Mouse (Mus musculus): Measurements from ENCODE around the gene Rragb. TPM values are rescaled to one million over a fixed set of nuclear protein-coding genes. Genes with fewer than 3 reads are reported as not detected.
A peak's percentile ranks its signal among the peaks of the same experiment; 100 is the strongest.
"Not testable (repeated sequence)": the region's sequence is repeated elsewhere in the genome, so short reads cannot be mapped to it uniquely, and the experiment has no call there.

Rragb gene
- total and polyA plus RNA-seq, 2 experiments from 2014 or later, result 0.08 to 0.56 TPM

DNA sequence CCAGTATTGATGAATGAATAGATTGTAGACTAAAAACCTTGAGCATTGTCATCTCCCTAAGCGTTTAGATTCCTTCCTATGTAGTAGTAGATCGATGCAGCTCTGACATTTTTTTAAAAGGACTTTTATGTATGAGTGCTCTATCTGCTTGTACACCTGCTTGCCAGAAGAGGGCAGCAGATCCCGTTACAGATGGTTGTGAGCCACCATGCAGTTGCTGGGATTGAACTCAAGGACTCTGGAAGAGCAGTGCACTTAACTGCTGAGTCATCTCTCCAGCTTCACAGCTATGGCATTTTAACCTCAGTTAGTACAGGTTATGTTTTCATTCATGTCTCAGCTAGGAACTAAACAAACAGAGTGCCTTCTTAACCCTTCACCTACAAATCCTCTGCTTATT is 15.5 kb downstream of the Rragb start:
- H3K4me2 ChIP-seq (ENCODE audit: low read depth, low read length), result no peak overlapping the region
- ATAC-seq (ENCODE audit: insufficient read depth, low read depth), result no peak
- no peak overlapping the region for H3K27ac ChIP-seq (ENCODE audit: low read depth)
- no peaks in the 10 kb centered on the region for H3K27me3 ChIP-seq (ENCODE audit: control insufficient read depth, insufficient read depth, low read length)
- 50% methylated on average over 3 of the region's 3 CpGs for WGBS
- no peaks in the 10 kb centered on the region for H3K9me3 ChIP-seq (replicated peaks; ENCODE audit: control insufficient read depth, low read length)
- no peaks in the 10 kb centered on the region for H3K4me1 ChIP-seq (ENCODE audit: control insufficient read depth, insufficient read depth)
- no peak overlapping the region for H3K4me3 ChIP-seq (ENCODE audit: low read depth, low read length)
- no peak for DNase-seq (ENCODE audit: low spot score)
- no peak overlapping the region for H3K9ac ChIP-seq (replicated peaks; ENCODE audit: low read depth, low read length)
- no peaks in the 10 kb centered on the region for H3K36me3 ChIP-seq (replicated peaks; ENCODE audit: control insufficient read depth, insufficient read depth, low read length)
- peak; percentile 46 for TF ChIP-seq CTCF (IDR thresholded peaks at IDR 0.05; ENCODE audit: low read depth)
- TF ChIP-seq EP300 (IDR thresholded peaks at IDR 0.05; ENCODE audit: low read depth), result no peak

DNA sequence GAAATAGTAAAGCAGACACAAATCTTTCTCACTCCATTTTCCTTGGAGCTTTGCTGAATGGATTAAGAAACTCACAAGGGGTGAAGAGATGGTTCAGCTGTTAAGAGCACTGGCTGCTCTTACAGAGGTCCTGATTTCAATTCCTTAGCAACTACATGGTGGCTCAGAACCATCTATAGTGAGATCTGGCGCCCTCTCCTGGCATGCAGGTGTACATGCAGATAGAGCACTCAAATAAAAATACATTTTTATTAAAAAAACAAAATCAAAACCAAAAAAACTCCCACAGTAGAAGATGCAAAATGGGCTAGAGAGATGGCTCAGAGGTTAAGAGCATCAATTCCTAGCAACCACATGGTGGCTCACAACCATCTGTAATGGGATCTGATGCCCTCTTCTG is 35.0 kb downstream of the Rragb start:
- H3K9me3 ChIP-seq (replicated peaks; ENCODE audit: control insufficient read depth, low read length), result no peaks in the 10 kb centered on the region
- no peak overlapping the region for H3K4me2 ChIP-seq (ENCODE audit: low read depth, low read length)
- ATAC-seq (ENCODE audit: insufficient read depth, low read depth), result no peak
- H3K36me3 ChIP-seq (replicated peaks; ENCODE audit: control insufficient read depth, insufficient read depth, low read length), result no peaks in the 10 kb centered on the region
- no peak overlapping the region for H3K4me3 ChIP-seq (ENCODE audit: low read depth, low read length)
- 8% methylated on average over 1 of the region's 1 CpGs for WGBS
- H3K4me1 ChIP-seq (ENCODE audit: control insufficient read depth, insufficient read depth), result no peaks in the 10 kb centered on the region
- no peaks in the 10 kb centered on the region for H3K27me3 ChIP-seq (ENCODE audit: control insufficient read depth, insufficient read depth, low read length)
- DNase-seq (ENCODE audit: low spot score), result no peak
- no peak overlapping the region for H3K9ac ChIP-seq (replicated peaks; ENCODE audit: low read depth, low read length)
- H3K27ac ChIP-seq (ENCODE audit: low read depth), result no peak overlapping the region
- TF ChIP-seq EP300 (IDR thresholded peaks at IDR 0.05; ENCODE audit: low read depth), result no peak
- peak; percentile 12; the same call in 1 of the 2 replicates for TF ChIP-seq CTCF (IDR thresholded peaks at IDR 0.05; ENCODE audit: low read depth)

DNA sequence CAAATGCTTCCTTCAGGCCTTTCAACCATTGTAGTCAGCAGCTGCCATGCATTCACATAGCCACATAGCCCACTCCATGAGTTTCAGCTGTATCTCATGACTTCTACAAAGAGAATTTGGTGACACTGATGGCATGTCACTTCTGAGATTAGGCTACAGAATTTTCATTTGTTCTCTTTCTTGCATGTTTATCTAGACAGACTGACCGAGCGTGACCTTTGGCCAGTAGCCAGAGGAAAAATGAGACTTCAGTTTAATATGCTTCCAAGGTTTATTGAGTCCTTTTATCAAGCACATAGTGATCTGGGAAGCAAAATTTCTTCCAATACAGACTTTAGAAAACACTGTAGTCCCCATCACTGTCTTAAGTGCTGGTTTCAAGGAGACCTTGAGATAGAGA is 42.4 kb downstream of the Rragb start:
- TF ChIP-seq EP300 (IDR thresholded peaks at IDR 0.05; ENCODE audit: low read depth), result no peak
- no peak for TF ChIP-seq CTCF (IDR thresholded peaks at IDR 0.05; ENCODE audit: low read depth)
- Histone ChIP-seq H3K9me3 (replicated peaks; ENCODE audit: control insufficient read depth, low read length) (no peaks in the 10 kb centered on the region), H3K36me3 (replicated peaks; ENCODE audit: control insufficient read depth, insufficient read depth, low read length) (no peaks in the 10 kb centered on the region), H3K9ac (replicated peaks; ENCODE audit: low read depth, low read length) (no peak overlapping the region), H3K27ac (ENCODE audit: low read depth) (no peak overlapping the region), H3K4me2 (ENCODE audit: low read depth, low read length) (no peak overlapping the region), H3K4me1 (ENCODE audit: control insufficient read depth, insufficient read depth) (no peaks in the 10 kb centered on the region), H3K4me3 (ENCODE audit: low read depth, low read length) (no peak overlapping the region), H3K27me3 (ENCODE audit: control insufficient read depth, insufficient read depth, low read length) (no peaks in the 10 kb centered on the region)
- WGBS, result 46% methylated on average over 2 of the region's 2 CpGs
- DNase-seq (ENCODE audit: low spot score) (no peak), ATAC-seq (ENCODE audit: insufficient read depth, low read depth) (no peak)

GRCm38 (mm10) chrX:153199185-153199584 is 59.4 kb downstream of the Rragb start:
- not testable (repeated sequence) for H3K9me3 ChIP-seq (replicated peaks; ENCODE audit: control insufficient read depth, low read length); H3K4me1 ChIP-seq (ENCODE audit: control insufficient read depth, insufficient read depth); H3K4me3 ChIP-seq (ENCODE audit: low read depth, low read length); ATAC-seq (ENCODE audit: insufficient read depth, low read depth); H3K27me3 ChIP-seq (ENCODE audit: control insufficient read depth, insufficient read depth, low read length); H3K9ac ChIP-seq (replicated peaks; ENCODE audit: low read depth, low read length); DNase-seq (ENCODE audit: low spot score); H3K27ac ChIP-seq (ENCODE audit: low read depth); H3K36me3 ChIP-seq (replicated peaks; ENCODE audit: control insufficient read depth, insufficient read depth, low read length); H3K4me2 ChIP-seq (ENCODE audit: low read depth, low read length)
- peak; percentile 16; the same call in 1 of the 2 replicates for TF ChIP-seq CTCF (IDR thresholded peaks at IDR 0.05; ENCODE audit: low read depth)
- 62% methylated on average over 2 of the region's 2 CpGs for WGBS

DNA sequence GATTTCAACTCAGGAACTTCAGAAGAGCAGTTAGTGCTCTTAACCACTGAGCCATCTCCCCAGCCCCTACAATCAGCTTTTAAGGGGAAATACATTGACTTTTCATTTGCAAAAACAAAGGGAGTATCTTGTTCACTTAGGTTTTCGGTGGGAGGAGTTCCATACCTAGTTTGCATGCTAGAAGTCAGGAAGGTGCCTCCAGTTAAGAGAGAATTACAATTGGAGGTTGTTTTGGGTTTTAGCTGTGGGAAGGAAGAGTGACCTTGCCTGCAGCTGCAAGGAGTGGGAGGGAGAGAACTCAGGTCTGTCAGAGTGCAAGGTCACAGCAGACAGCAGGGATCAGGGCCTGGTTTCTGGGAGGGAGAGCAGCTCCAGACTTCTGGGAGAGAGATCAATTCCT is 71.3 kb downstream of the Rragb start:
- H3K27ac ChIP-seq (ENCODE audit: low read depth), result no peak overlapping the region
- ATAC-seq (ENCODE audit: insufficient read depth, low read depth), result no peak
- no peak for TF ChIP-seq EP300 (IDR thresholded peaks at IDR 0.05; ENCODE audit: low read depth)
- WGBS, result 68% methylated on average over 1 of the region's 1 CpGs
- no peak overlapping the region for H3K9ac ChIP-seq (replicated peaks; ENCODE audit: low read depth, low read length)
- no peak for DNase-seq (ENCODE audit: low spot score)
- H3K27me3 ChIP-seq (ENCODE audit: control insufficient read depth, insufficient read depth, low read length), result no peaks in the 10 kb centered on the region
- H3K9me3 ChIP-seq (replicated peaks; ENCODE audit: control insufficient read depth, low read length), result no peaks in the 10 kb centered on the region
- no peak overlapping the region for H3K4me2 ChIP-seq (ENCODE audit: low read depth, low read length)
- H3K4me1 ChIP-seq (ENCODE audit: control insufficient read depth, insufficient read depth), result no peaks in the 10 kb centered on the region
- H3K4me3 ChIP-seq (ENCODE audit: low read depth, low read length), result no peak overlapping the region
- H3K36me3 ChIP-seq (replicated peaks; ENCODE audit: control insufficient read depth, insufficient read depth, low read length), result no peaks in the 10 kb centered on the region

Other genes starting within 250 kb of the Rragb start
- gene Usp51, start 133.5 kb upstream of the Rragb start, total RNA-seq (2014; rRNA removed; ENCODE audit: low replicate concordance), result 0.73 TPM in 1 of 2 replicates, not detected in the other
- 0.19 and 0.22 TPM in 2 replicates for gene Usp51, start 133.5 kb upstream of the Rragb start, polyA plus RNA-seq (2015; fragmentation: Nextera tagmentation; extraction: Ambion mirVana)
- gene Mageh1, start 102.4 kb upstream of the Rragb start, total RNA-seq (2014; rRNA removed; ENCODE audit: low replicate concordance), result 24.9 and 28.2 TPM in 2 replicates
- 26.8 and 29.3 TPM in 2 replicates for gene Mageh1, start 102.4 kb upstream of the Rragb start, polyA plus RNA-seq (2015; fragmentation: Nextera tagmentation; extraction: Ambion mirVana)
- gene Foxr2, start 21.2 kb upstream of the Rragb start, total RNA-seq (2014; rRNA removed; ENCODE audit: low replicate concordance), result not detected in 2 replicates
- not detected in 2 replicates for gene Foxr2, start 21.2 kb upstream of the Rragb start, polyA plus RNA-seq (2015; fragmentation: Nextera tagmentation; extraction: Ambion mirVana)
- gene Klf8, start 97.5 kb downstream of the Rragb start, total RNA-seq (2014; rRNA removed; ENCODE audit: low replicate concordance), result 0.04 and 0.31 TPM in 2 replicates
- 0.27 and 0.29 TPM in 2 replicates for gene Klf8, start 97.5 kb downstream of the Rragb start, polyA plus RNA-seq (2015; fragmentation: Nextera tagmentation; extraction: Ambion mirVana)

All from heart, postnatal 0 days (tissue).